Mouse (Mus musculus): ENCODE results near the gene Vmn1r175. TPM values are rescaled to one million over a fixed set of nuclear protein-coding genes. Genes with fewer than 3 reads are reported as not detected.
"Not testable (repeated sequence)": the region's sequence is repeated elsewhere in the genome, so short reads cannot be mapped to it uniquely, and the experiment has no call there.

Vmn1r175 gene
- not detected in 2 replicates for polyA plus RNA-seq (2015; fragmentation: Nextera tagmentation; extraction: Ambion mirVana)

DNA sequence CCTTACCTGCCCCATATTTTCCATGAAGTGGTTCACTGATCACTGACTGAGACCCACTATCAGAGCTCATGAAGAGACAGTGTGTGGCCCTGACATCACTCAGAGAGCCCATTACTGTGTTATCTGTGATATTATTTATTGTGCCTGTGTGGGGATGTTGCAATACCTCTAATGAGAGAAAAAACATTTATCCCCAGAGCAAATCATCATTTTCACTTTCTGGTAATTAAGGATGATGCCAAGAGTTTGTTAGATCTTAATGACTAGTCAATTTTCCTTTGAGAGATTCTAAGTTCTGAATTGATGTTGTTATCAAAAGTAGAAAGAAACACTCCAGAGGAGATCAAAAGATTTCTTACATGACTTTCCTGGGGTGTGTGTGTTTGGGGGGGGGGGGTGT is at the start of gene Vmn1r175:
Gene Vmn1r175, minus strand, starts transcription at position 101 of the 400 bp plus-strand sequence.
- H3K4me2 ChIP-seq (replicated peaks); H3K27me3 ChIP-seq; H3K4me3 ChIP-seq; H3K4me1 ChIP-seq; H3K27ac ChIP-seq; ATAC-seq (ENCODE audit: low FRiP score, low read depth); H3K36me3 ChIP-seq; H3K9ac ChIP-seq: not testable (repeated sequence)
- peaks cover 11% of the 10 kb centered on the region; the same call in 1 of the 2 replicates for H3K9me3 ChIP-seq

GRCm38 (mm10) chr7:23837272-23837671 is 26.8 kb upstream of the Vmn1r175 start, which contains the start of gene Vmn1r176:
TSS of gene Vmn1r176 (minus strand) at chr7:23837372.
- no CpG with 5 or more reads among the region's 1 CpGs for WGBS
- ATAC-seq (ENCODE audit: low FRiP score, low read depth), result not testable (repeated sequence)

DNA sequence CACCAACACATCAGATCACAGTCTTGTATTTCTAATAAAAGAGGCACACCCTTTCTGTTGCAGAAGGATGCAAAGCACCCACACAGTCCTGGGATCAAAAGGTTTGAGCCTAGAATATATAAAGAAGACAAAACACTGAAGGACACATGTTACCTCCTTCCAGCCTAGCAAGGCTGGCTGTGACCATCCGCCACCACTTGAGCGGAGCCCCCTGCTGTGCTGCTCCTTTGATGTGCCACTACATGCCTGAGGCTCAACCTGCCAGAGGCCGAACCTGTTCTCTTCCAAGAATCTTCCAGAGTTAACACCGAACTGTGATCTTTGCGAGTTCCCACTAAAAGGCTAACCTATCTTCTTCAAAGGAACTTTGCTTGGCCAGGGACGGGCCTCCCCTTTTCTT is 25.9 kb downstream of the Vmn1r175 start:
- H3K27me3 ChIP-seq, result no peaks in the 10 kb centered on the region
- H3K4me3 ChIP-seq, result no peak overlapping the region
- H3K9ac ChIP-seq, result no peak overlapping the region
- 78% methylated on average over 6 of the region's 6 CpGs for WGBS
- H3K4me2 ChIP-seq (replicated peaks), result no peak overlapping the region
- H3K4me1 ChIP-seq, result no peaks in the 10 kb centered on the region
- H3K36me3 ChIP-seq, result no peaks in the 10 kb centered on the region
- no peak overlapping the region for H3K27ac ChIP-seq
- no peak for ATAC-seq (ENCODE audit: low FRiP score, low read depth)
- H3K9me3 ChIP-seq, result peaks cover 45% of the 10 kb centered on the region

More at GRCm38 (mm10) chr7:23837272-23837671, 26.8 kb upstream of the Vmn1r175 start, which contains the start of gene Vmn1r176:
- H3K27me3 ChIP-seq; H3K27ac ChIP-seq; H3K4me1 ChIP-seq; H3K4me2 ChIP-seq (replicated peaks); H3K4me3 ChIP-seq; H3K36me3 ChIP-seq; H3K9me3 ChIP-seq; H3K9ac ChIP-seq: not testable (repeated sequence)

Other genes starting within 250 kb of the Vmn1r175 start
- gene Vmn1r169, start 235.1 kb downstream of the Vmn1r175 start, polyA plus RNA-seq (2015; fragmentation: Nextera tagmentation; extraction: Ambion mirVana), result not detected in 2 replicates
- not detected in 2 replicates for gene Vmn1r170, start 204.5 kb downstream of the Vmn1r175 start, polyA plus RNA-seq (2015; fragmentation: Nextera tagmentation; extraction: Ambion mirVana)
- gene Vmn1r171, start 179.9 kb downstream of the Vmn1r175 start, polyA plus RNA-seq (2015; fragmentation: Nextera tagmentation; extraction: Ambion mirVana), result not detected in 2 replicates
- gene Vmn1r172, start 152.3 kb downstream of the Vmn1r175 start, polyA plus RNA-seq (2015; fragmentation: Nextera tagmentation; extraction: Ambion mirVana), result not detected in 2 replicates
- not detected in 2 replicates for gene Vmn1r173, start 109.9 kb downstream of the Vmn1r175 start, polyA plus RNA-seq (2015; fragmentation: Nextera tagmentation; extraction: Ambion mirVana)
- not detected in 2 replicates for gene Vmn1r174, start 58.4 kb downstream of the Vmn1r175 start, polyA plus RNA-seq (2015; fragmentation: Nextera tagmentation; extraction: Ambion mirVana)
- not detected in 2 replicates for gene Vmn1r176, start 26.7 kb upstream of the Vmn1r175 start, polyA plus RNA-seq (2015; fragmentation: Nextera tagmentation; extraction: Ambion mirVana)
- not detected in 2 replicates for gene Vmn1r177, start 55.8 kb upstream of the Vmn1r175 start, polyA plus RNA-seq (2015; fragmentation: Nextera tagmentation; extraction: Ambion mirVana)
- not detected in 2 replicates for gene Vmn1r178, start 81.4 kb upstream of the Vmn1r175 start, polyA plus RNA-seq (2015; fragmentation: Nextera tagmentation; extraction: Ambion mirVana)
- gene Vmn1r179, start 116.3 kb upstream of the Vmn1r175 start, polyA plus RNA-seq (2015; fragmentation: Nextera tagmentation; extraction: Ambion mirVana), result not detected in 2 replicates
- gene Vmn1r180, start 140.0 kb upstream of the Vmn1r175 start, polyA plus RNA-seq (2015; fragmentation: Nextera tagmentation; extraction: Ambion mirVana), result not detected in 2 replicates
- not detected in 2 replicates for gene Vmn1r181, start 164.0 kb upstream of the Vmn1r175 start, polyA plus RNA-seq (2015; fragmentation: Nextera tagmentation; extraction: Ambion mirVana)
- gene V1rd19, start 191.0 kb upstream of the Vmn1r175 start, polyA plus RNA-seq (2015; fragmentation: Nextera tagmentation; extraction: Ambion mirVana), result not detected in 2 replicates
- not detected in 2 replicates for gene Vmn1r183, start 242.6 kb upstream of the Vmn1r175 start, polyA plus RNA-seq (2015; fragmentation: Nextera tagmentation; extraction: Ambion mirVana)

Measured in limb, embryonic 13.5 days (tissue).